Mouse (Mus musculus) stomach, postnatal 0 days (tissue): Measurements from ENCODE around the gene Hivep2.

Experiments
- CTCF ChIP-seq: IDR thresholded peaks from 2 replicates; pipeline ENCODE4 v1.5.1; 2016; ENCODE audit warnings: antibody characterized with exemption, low read depth, mild to moderate bottlenecking, moderate library complexity
- EP300 ChIP-seq: optimal IDR thresholded peaks from 2 replicates; pipeline ENCODE3; 2016; ENCODE audit warnings: antibody characterized with exemption

- TF ChIP-seq CTCF, result no peak
- no peak for TF ChIP-seq EP300
These were observed 4.4 kb downstream of the Hivep2 start for GRCm38 (mm10) chr10:13970321-13970720.
